Mouse (Mus musculus) leukemia stem cell, adult 10-12 weeks (primary cell): ENCODE results near the gene Crybb1. TPM values are rescaled to one million over a fixed set of nuclear protein-coding genes. Genes with fewer than 3 reads are reported as not detected.

Experiments
- polyA plus RNA-seq: library from polyadenylated mRNA; stranded (reverse); fragments of >175 nt; gene quantifications from 2 replicates; pipeline ENCODE4 v1.2.3, GENCODE M21; 2012; ENCODE audit warnings: low replicate concordance

Gene Crybb1
- 0.35 TPM in 1 of 2 replicates, not detected in the other for polyA plus RNA-seq

DNA sequence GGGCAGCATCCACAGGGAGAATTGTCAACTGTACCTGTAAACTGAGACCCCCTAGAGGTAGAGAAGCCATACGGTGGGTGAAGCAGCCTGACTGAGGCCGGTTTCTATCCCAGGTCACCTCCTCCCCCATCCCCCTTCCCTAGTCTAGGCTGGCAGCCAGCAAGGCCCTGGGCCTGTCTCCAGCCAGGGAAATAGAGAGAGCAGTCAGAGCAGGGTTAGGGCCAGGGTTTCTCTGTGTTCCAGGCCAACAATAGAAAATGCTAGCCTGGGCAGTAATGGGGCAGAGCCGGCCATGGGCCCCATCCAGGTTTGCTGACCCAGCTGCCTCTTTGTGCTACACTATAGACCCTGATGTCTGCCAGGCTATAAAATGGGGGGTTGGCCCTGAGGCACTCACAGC, at the start of gene Crybb1:
TSS of gene Crybb1 (plus strand) at position 390 of the 400 bp plus-strand sequence.

DNA sequence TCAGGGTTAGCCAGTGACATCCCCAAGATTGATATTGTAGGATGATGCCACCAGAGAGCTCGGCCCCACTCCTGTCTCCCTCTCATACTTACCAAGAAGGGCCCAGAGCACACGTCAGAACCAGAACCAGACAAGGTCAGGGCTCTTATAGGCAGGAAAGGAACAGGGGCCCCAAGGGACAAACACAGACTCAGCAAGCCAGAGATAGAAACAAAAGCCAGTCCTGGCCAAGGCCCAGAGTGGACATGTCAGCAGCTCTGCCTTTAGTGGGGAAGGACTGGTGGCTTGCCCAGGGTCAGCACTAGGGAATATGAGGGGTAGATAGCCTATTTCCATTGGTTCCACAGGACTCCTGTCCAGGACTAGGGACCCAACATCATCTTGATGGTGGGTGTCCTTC, 3.2 kb upstream of the Crybb1 start, which contains the start of gene Cryba4:
TSS of gene Cryba4 (minus strand) at position 119 of the 400 bp plus-strand sequence.

DNA sequence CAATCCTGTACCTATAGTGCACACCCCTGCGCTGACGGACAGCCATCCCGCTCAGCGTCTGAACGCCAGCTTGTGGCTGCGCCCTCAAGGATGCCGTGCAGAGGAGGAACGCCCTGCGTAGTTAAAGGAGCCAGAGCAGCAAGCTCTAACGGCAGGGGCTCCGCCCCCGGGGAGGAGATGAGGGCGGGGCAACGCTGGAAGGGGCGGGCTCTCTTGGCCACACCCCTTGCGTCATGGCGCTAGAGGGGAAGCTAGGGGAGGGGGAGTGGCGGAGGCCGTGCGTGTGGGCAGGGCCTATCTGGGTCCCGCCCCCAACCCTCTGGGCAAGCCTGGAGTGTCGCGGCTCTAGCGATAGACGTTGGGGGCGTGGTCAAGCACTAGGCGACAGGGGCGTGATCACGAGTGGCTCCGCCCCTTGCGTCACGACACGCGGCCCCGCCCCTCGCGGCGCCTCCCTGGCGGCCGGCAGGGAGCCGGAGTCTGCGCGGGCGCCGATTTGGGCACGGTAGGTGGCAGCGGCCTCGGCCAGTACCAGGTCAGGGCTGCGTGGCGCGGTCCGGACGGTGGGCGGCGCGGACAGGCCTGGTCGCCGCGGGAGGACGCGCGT, 20.8 kb downstream of the Crybb1 start, which contains the start of gene Tpst2:
TSS of gene Tpst2 (plus strand) at position 425 of the 607 bp plus-strand sequence.

Other genes with a start within 250 kb of the Crybb1 start
- 1.2 and 1.4 TPM in 2 replicates for gene Cryba4, start 3.3 kb upstream of the Crybb1 start, polyA plus RNA-seq
- gene Tpst2, start 20.9 kb downstream of the Crybb1 start, polyA plus RNA-seq: 52.1 and 76.2 TPM in 2 replicates
- 29.5 and 35.2 TPM in 2 replicates for gene Tfip11, start 70.5 kb downstream of the Crybb1 start, polyA plus RNA-seq
- gene Srrd, start 87.2 kb downstream of the Crybb1 start, polyA plus RNA-seq: 8.2 and 20.0 TPM in 2 replicates
- gene Hps4, start 87.3 kb downstream of the Crybb1 start, polyA plus RNA-seq: 12.2 and 37.4 TPM in 2 replicates
- gene Gm6583, start 100.2 kb downstream of the Crybb1 start, polyA plus RNA-seq: 0.08 TPM in 1 of 2 replicates, not detected in the other
- gene Asphd2, start 139.1 kb downstream of the Crybb1 start, polyA plus RNA-seq: 0.06 TPM in 1 of 2 replicates, not detected in the other
- gene Gm6588, start 193.6 kb downstream of the Crybb1 start, polyA plus RNA-seq: not detected in 2 replicates